Mouse (Mus musculus) naive thymus-derived CD4-positive, alpha-beta T cell, adult 5 months (primary cell): ENCODE measurements around the gene Prr13. TPM values are rescaled to one million over a fixed set of nuclear protein-coding genes. Genes with fewer than 3 reads are reported as not detected.

Source experiments
- polyA plus RNA-seq: library from polyadenylated mRNA; unstranded; fragments of 100-300 nt; shearing (Covaris generic); gene quantifications from one replicate; pipeline ENCODE4 v1.2.1, GENCODE M21; 2017

Gene Prr13
- polyA plus RNA-seq: 106 TPM

GRCm38 (mm10) chr15:102458904-102459317 is at the start of gene Prr13:
Gene Prr13 (plus strand): TSS chr15:102459028.

GRCm38 (mm10) chr15:102445146-102445545 is 13.7 kb upstream of the Prr13 start, which contains the start of gene Amhr2:
Gene Amhr2 (plus strand): TSS chr15:102445367.

DNA sequence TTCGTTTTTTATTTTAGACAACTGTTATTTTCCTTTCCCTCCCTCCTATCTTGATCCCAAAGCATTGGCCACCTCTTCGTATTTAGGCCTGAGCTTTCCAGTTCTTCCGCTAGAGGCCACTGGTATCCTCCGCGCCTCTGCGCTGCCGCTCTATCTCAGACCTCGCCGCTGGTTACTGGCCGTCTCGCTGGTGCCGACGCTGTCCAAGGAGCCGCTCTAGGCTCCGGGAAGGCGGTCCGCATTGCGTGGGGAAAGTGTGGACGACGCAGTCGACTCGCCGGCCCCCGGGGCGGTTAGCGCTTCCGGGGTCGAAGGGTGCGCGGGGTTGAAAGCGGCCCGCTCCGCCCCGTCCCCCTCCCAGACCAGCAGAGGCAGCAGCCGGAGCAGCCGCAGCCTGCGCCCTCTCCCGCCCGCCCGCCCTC is 11.4 kb downstream of the Prr13 start, which contains the start of gene Pcbp2:
Pcbp2 (plus strand) TSS at position 357 of the 422 bp plus-strand sequence.

DNA sequence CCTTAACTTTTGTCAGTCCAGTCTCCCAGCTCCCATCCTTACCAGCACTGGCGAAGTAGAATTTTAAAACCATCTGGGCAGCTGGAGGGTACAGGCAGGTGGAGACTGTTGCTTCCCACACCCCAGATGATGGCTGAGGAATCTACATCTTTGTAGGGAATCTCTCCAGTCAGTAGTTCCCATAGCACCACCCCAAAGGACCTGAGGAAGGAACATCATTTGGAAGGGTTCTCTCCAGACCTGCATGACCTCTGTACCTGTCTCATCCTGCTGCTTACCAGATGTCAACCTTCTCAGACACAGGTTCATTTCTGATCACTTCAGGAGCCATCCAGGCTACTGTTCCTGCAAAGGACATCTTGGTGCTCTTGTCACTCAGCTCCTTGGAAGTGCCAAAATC is 44.6 kb downstream of the Prr13 start, which contains the start of gene Gm10337:
Gm10337 (plus strand) TSS at position 276 of the 400 bp plus-strand sequence.

Other genes starting within 250 kb of the Prr13 start
- gene Itgb7, start 227.1 kb upstream of the Prr13 start, polyA plus RNA-seq: 903 TPM
- gene Rarg, start 201.5 kb upstream of the Prr13 start, polyA plus RNA-seq: 5.5 TPM
- gene Gm9918, start 188.5 kb upstream of the Prr13 start, polyA plus RNA-seq: not detected
- gene Mfsd5, start 179.6 kb upstream of the Prr13 start, polyA plus RNA-seq: 34.6 TPM
- not detected for gene Espl1, start 162.8 kb upstream of the Prr13 start, polyA plus RNA-seq
- gene Pfdn5, start 132.9 kb upstream of the Prr13 start, polyA plus RNA-seq: 462 TPM
- 47.0 TPM for gene Myg1, start 127.3 kb upstream of the Prr13 start, polyA plus RNA-seq
- 49.0 TPM for gene Aaas, start 108.3 kb upstream of the Prr13 start, polyA plus RNA-seq
- gene Sp7, start 91.8 kb upstream of the Prr13 start, polyA plus RNA-seq: not detected
- gene Sp1, start 52.9 kb upstream of the Prr13 start, polyA plus RNA-seq: 19.8 TPM
- not detected for gene Amhr2, start 13.7 kb upstream of the Prr13 start, polyA plus RNA-seq
- gene Pcbp2, start 11.5 kb downstream of the Prr13 start, polyA plus RNA-seq: 141 TPM
- gene Gm10337, start 44.7 kb downstream of the Prr13 start, polyA plus RNA-seq: not detected
- gene Map3k12, start 58.0 kb downstream of the Prr13 start, polyA plus RNA-seq: 7.3 TPM
- 77.4 TPM for gene Tarbp2, start 59.2 kb downstream of the Prr13 start, polyA plus RNA-seq
- gene Npff, start 65.9 kb downstream of the Prr13 start, polyA plus RNA-seq: 6.2 TPM
- not detected for gene Gm28047, start 166.0 kb downstream of the Prr13 start, polyA plus RNA-seq
- gene Atf7, start 166.4 kb downstream of the Prr13 start, polyA plus RNA-seq: 43.4 TPM
- gene Atp5g2, start 213.3 kb downstream of the Prr13 start, polyA plus RNA-seq: 13.0 TPM